Mouse (Mus musculus): ENCODE results near the gene Mterf1a. TPM values are rescaled to one million over a fixed set of nuclear protein-coding genes. Genes with fewer than 3 reads are reported as not detected.
"Not testable (repeated sequence)": the region's sequence is repeated elsewhere in the genome, so short reads cannot be mapped to it uniquely, and the experiment has no call there.

The Mterf1a gene
- polyA plus RNA-seq (2015; fragmentation: Nextera tagmentation; extraction: Ambion mirVana), result 6.1 and 6.7 TPM in 2 replicates

DNA sequence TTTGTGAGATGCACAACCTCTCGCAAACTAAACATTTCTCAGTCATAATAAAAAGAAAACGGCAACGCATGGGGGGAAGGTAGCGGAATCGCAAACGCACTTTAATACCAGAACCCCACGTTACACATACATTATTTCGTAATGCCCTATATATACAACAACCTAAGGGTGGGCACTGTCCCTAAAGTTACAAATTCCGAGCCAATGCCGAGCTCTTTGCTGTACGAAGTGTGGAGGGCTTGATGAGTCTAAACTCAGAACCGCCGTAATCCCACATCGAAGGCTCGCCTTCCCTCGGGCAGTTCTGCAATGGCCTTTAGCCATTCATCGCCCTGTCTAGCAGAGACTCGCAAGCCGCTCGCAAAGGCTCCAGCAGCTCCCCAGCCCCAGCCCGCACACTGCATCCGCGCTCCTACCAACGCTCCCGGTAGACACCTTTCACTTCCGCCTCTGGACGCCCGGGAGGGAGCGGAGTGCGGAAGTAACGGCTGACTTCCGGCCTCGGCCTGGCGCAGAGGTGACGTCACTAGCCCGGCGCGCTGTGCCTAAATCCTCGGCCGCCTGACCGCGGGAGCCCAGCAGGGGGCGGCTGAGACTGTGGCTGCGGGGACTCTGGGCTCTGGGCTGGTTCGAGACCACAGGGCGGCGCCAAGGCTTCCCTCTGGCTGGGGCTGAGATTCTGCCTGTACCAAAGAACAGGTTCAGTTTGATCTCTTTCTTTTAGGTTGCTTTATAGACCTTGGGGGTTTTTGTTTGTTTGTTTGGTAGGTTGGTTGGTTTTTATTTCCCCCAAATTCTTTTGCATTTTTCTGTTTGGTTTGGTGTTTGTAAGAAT, at the start of gene Mterf1a:
Mterf1a (minus strand) TSS at position 475 of the 835 bp plus-strand sequence.
- not testable (repeated sequence) for H3K4me1 ChIP-seq (ENCODE audit: control insufficient read depth, insufficient read depth, low read depth, low read length); H3K9me3 ChIP-seq (ENCODE audit: control insufficient read depth, low read length); H3K27ac ChIP-seq (ENCODE audit: low read depth, low read length); H3K36me3 ChIP-seq (ENCODE audit: control insufficient read depth, insufficient read depth, low read length); H3K27me3 ChIP-seq (replicated peaks; ENCODE audit: control insufficient read depth, insufficient read depth, low read length)
- Histone ChIP-seq H3K4me3 (ENCODE audit: low read length) (peak within 1 kb of the TSS; percentile 39), H3K4me2 (ENCODE audit: low read length) (peak within 1 kb of the TSS; percentile 73), H3K9ac (ENCODE audit: low read depth, low read length) (peak within 1 kb of the TSS; percentile 8; the same call in 1 of the 2 replicates)
- peak; percentile 100 for ATAC-seq
- WGBS, result 5% methylated on average over 4 of the region's 47 CpGs

DNA sequence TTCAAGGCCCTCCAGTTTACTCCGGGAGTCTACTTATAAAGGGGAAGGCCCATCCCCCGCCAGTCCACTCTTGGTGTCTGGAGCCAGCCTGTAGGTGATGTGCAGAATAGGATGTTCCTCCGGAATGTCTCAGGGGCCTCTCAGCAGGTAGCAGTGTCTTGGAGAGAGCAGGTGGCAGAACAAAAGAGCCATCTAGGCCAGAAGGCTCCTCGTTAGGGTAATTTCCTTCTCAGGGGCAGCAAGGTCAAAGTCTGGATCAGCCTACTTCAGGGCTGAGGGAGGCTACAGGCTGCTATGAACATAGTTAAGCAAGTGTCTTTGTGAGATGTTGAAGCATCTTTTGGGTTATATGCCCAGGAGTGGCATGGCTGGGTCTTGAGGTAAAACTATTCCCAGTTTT, 49.4 kb upstream of the Mterf1a start:
- H3K4me3 ChIP-seq (ENCODE audit: low read length); H3K27ac ChIP-seq (ENCODE audit: low read depth, low read length); H3K27me3 ChIP-seq (replicated peaks; ENCODE audit: control insufficient read depth, insufficient read depth, low read length); H3K9ac ChIP-seq (ENCODE audit: low read depth, low read length); ATAC-seq; H3K4me2 ChIP-seq (ENCODE audit: low read length); H3K36me3 ChIP-seq (ENCODE audit: control insufficient read depth, insufficient read depth, low read length); H3K9me3 ChIP-seq (ENCODE audit: control insufficient read depth, low read length); H3K4me1 ChIP-seq (ENCODE audit: control insufficient read depth, insufficient read depth, low read depth, low read length): not testable (repeated sequence)
- WGBS, result 53% methylated on average over 4 of the region's 4 CpGs

DNA sequence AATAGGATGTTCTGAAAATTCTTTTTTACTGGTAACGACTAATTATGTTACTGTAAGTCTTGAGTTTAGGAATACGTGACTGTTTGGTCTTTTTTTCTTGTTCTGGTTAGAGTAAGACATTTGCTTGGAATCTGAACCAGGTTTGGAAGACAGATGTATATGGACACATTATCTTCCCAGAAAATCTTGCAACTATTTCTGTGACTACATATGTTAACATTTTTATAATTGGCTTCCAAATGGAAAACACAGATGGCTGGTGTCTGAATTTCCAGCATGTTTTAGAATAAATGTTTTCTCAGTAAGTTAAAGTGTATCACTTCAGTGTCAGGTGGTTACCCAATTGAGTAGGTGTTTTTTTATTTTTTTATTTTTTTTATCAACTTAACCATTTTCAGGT, 47.5 kb upstream of the Mterf1a start:
- Histone ChIP-seq H3K4me1 (ENCODE audit: control insufficient read depth, insufficient read depth, low read depth, low read length) (no peaks in the 10 kb centered on the region), H3K27me3 (replicated peaks; ENCODE audit: control insufficient read depth, insufficient read depth, low read length) (no peaks in the 10 kb centered on the region), H3K9ac (ENCODE audit: low read depth, low read length) (no peak overlapping the region), H3K9me3 (ENCODE audit: control insufficient read depth, low read length) (no peaks in the 10 kb centered on the region), H3K4me3 (ENCODE audit: low read length) (no peak overlapping the region), H3K36me3 (ENCODE audit: control insufficient read depth, insufficient read depth, low read length) (no peaks in the 10 kb centered on the region), H3K4me2 (ENCODE audit: low read length) (no peak overlapping the region), H3K27ac (ENCODE audit: low read depth, low read length) (no peak overlapping the region)
- no peak for ATAC-seq
- 84% methylated on average over 2 of the region's 2 CpGs for WGBS

DNA sequence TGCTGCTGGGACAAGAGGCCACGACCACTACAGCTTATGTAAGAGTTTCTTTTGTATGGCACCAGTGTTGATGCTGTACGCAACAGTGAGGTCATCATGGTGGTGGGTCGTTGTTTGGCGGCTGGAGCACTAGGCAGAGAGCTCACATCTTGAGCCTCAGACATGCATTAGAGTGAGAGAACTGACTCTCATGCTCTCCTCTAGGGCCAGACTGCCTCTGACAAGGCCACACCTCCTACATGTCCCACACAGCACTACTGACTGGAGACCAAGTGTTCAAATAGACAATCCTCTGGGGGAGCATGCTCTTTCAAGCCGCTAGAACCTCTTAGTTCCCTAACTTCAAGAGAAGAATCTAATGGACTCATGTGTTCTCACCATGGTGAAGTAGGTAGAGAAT, 45.6 kb upstream of the Mterf1a start:
- Histone ChIP-seq H3K4me2 (ENCODE audit: low read length) (no peak overlapping the region), H3K36me3 (ENCODE audit: control insufficient read depth, insufficient read depth, low read length) (no peaks in the 10 kb centered on the region), H3K4me1 (ENCODE audit: control insufficient read depth, insufficient read depth, low read depth, low read length) (no peaks in the 10 kb centered on the region), H3K27me3 (replicated peaks; ENCODE audit: control insufficient read depth, insufficient read depth, low read length) (no peaks in the 10 kb centered on the region), H3K9ac (ENCODE audit: low read depth, low read length) (no peak overlapping the region), H3K9me3 (ENCODE audit: control insufficient read depth, low read length) (no peaks in the 10 kb centered on the region), H3K27ac (ENCODE audit: low read depth, low read length) (no peak overlapping the region), H3K4me3 (ENCODE audit: low read length) (no peak overlapping the region)
- 98% methylated on average over 5 of the region's 5 CpGs for WGBS
- ATAC-seq, result 0 out of 2 replicates have a peak, but pooled peaks have one; percentile 40

DNA sequence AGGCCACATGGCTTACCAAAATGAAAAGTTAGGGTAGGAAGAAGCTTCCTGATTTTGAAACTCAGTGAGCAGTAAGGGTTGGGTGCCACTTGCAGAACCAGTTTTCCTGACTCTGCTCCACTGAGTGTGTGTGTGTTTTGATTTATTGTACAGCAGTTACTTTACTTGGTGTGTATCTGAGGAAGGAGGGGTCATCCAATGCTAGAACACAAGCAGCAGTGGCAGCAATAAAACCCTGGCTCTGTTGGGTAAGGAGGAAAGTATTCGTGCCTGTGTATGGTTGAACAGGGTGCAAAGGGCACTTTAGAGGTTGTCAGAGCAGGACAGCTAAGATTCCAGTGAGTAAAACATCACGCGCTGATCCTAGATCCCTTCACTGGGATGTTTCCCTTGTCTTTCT, 45.2 kb upstream of the Mterf1a start:
- Histone ChIP-seq H3K36me3 (ENCODE audit: control insufficient read depth, insufficient read depth, low read length) (no peaks in the 10 kb centered on the region), H3K4me1 (ENCODE audit: control insufficient read depth, insufficient read depth, low read depth, low read length) (no peaks in the 10 kb centered on the region), H3K4me3 (ENCODE audit: low read length) (no peak overlapping the region), H3K9me3 (ENCODE audit: control insufficient read depth, low read length) (no peaks in the 10 kb centered on the region), H3K27ac (ENCODE audit: low read depth, low read length) (no peak overlapping the region), H3K27me3 (replicated peaks; ENCODE audit: control insufficient read depth, insufficient read depth, low read length) (no peaks in the 10 kb centered on the region), H3K9ac (ENCODE audit: low read depth, low read length) (no peak overlapping the region), H3K4me2 (ENCODE audit: low read length) (no peak overlapping the region)
- no peak for ATAC-seq
- WGBS, result 98% methylated on average over 3 of the region's 3 CpGs

DNA sequence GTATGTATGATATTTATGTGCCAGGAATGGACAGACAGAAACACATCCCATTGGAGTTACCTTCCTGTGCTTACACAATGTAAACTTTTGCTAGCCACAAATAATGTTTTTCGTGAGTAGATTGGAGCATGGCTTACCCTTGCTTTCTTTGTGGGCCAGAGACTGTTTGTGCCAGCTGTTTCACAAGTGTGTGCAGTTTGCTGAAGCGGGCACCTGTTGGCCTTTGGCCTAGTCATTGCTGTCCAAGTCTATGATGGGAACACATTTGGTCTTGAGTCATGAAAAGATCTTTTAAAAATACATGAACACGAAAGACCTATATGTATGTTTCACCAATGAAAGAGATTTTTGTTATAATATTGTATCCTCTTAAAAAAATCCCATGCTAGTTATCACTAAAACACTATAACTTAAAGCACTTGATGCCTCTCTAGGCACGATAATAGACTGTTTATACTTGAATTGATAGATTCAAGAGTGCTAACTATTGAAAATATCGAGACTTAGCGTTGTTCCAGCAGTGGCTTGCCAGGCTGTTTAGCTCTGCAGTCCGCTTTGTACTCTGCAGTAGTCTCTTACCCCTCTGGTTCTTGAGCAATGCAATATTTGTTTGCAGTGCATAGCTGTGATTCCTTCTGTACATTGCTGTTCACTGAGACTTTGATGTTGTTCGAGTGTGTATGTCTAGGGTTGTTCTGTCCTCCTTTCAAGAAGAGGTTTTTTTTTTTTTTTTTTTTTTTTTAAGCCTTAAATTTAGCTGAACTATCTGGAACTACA, 42.2 kb upstream of the Mterf1a start:
- ATAC-seq, result no peak
- Histone ChIP-seq H3K4me3 (ENCODE audit: low read length) (no peak overlapping the region), H3K27me3 (replicated peaks; ENCODE audit: control insufficient read depth, insufficient read depth, low read length) (no peaks in the 10 kb centered on the region), H3K4me1 (ENCODE audit: control insufficient read depth, insufficient read depth, low read depth, low read length) (peaks cover 4% of the 10 kb centered on the region; the same call in 1 of the 2 replicates), H3K4me2 (ENCODE audit: low read length) (no peak overlapping the region), H3K36me3 (ENCODE audit: control insufficient read depth, insufficient read depth, low read length) (no peaks in the 10 kb centered on the region), H3K9me3 (ENCODE audit: control insufficient read depth, low read length) (no peaks in the 10 kb centered on the region), H3K27ac (ENCODE audit: low read depth, low read length) (no peak overlapping the region), H3K9ac (ENCODE audit: low read depth, low read length) (no peak overlapping the region)
- whole genome bisulfite sequencing, result 90% methylated on average over 8 of the region's 8 CpGs

DNA sequence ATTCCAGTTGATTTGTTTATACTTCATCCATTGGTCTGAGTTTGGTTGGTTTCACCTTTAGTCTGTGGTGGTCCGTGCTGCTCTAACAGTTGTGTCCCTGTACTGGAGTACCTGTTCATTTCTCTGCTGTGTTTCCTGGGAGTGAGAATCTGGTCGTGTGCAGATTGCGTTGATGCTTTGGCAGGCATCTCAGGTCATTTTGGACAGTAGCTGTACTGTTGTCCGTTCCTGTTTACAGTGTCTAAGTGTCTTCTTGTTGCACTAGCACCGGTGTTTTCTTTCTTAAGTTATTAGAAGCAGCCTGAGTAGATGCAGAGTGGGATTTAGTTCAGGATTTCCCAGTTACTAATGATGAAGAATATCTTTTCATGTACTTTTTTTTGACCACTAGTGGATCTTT, 41.5 kb upstream of the Mterf1a start:
- no peak for ATAC-seq

DNA sequence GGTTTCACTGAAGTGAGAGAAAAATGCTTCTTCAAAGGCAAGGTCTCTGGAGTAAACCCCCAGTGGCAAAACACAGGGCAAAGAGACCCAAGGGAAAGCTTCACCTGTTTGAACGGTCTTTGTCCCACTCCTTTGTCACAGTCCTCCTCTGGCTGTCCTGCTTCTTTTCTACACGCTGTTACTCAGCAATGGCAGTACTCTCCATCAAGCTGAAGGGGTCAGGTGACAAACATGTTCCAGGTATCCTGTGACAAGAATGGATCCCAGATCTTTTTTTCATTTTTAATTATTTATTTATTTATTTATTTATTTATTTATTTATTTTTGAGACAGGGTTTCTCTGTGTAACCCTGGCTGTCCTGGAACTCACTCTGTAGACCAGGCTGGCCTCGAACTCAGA, 39.8 kb upstream of the Mterf1a start:
- H3K9me3 ChIP-seq (ENCODE audit: control insufficient read depth, low read length), result no peaks in the 10 kb centered on the region

More for the DNA sequence above, 41.5 kb upstream of the Mterf1a start:
- WGBS, result 86% methylated on average over 5 of the region's 5 CpGs
- H3K27me3 ChIP-seq (replicated peaks; ENCODE audit: control insufficient read depth, insufficient read depth, low read length), result no peaks in the 10 kb centered on the region
- H3K4me1 ChIP-seq (ENCODE audit: control insufficient read depth, insufficient read depth, low read depth, low read length), result peaks cover 10% of the 10 kb centered on the region
- H3K9ac ChIP-seq (ENCODE audit: low read depth, low read length), result no peak overlapping the region
- no peak overlapping the region for H3K4me2 ChIP-seq (ENCODE audit: low read length)
- no peak overlapping the region for H3K27ac ChIP-seq (ENCODE audit: low read depth, low read length)
- H3K36me3 ChIP-seq (ENCODE audit: control insufficient read depth, insufficient read depth, low read length), result no peaks in the 10 kb centered on the region
- H3K9me3 ChIP-seq (ENCODE audit: control insufficient read depth, low read length), result no peaks in the 10 kb centered on the region
- H3K4me3 ChIP-seq (ENCODE audit: low read length), result no peak overlapping the region

DNA sequence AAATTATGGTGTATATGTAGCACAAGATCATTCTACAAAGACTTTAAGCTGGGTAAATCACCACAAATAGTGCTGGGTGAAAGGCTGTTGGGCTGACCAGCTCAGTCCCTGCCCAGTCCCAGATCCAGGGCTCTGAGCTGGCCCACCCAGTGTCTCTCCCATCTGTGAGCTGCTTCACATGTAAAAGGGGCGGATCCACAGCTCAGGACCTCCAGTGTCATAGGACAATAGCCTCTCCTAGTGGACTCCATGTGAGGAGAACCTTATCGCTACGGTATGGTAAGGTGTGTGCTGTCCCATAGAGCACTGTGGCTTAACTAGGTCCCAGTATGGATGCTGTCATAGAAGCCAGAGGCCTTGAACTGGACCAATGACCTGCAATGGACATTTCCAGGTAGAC, 37.9 kb upstream of the Mterf1a start:
- Histone ChIP-seq H3K9me3 (ENCODE audit: control insufficient read depth, low read length) (no peaks in the 10 kb centered on the region), H3K36me3 (ENCODE audit: control insufficient read depth, insufficient read depth, low read length) (no peaks in the 10 kb centered on the region), H3K27ac (ENCODE audit: low read depth, low read length) (no peak overlapping the region), H3K4me2 (ENCODE audit: low read length) (no peak overlapping the region), H3K4me1 (ENCODE audit: control insufficient read depth, insufficient read depth, low read depth, low read length) (peaks cover 17% of the 10 kb centered on the region), H3K9ac (ENCODE audit: low read depth, low read length) (no peak overlapping the region), H3K27me3 (replicated peaks; ENCODE audit: control insufficient read depth, insufficient read depth, low read length) (no peaks in the 10 kb centered on the region), H3K4me3 (ENCODE audit: low read length) (no peak overlapping the region)
- 87% methylated on average over 3 of the region's 3 CpGs for WGBS
- ATAC-seq, result no peak

More for the DNA sequence above, 39.8 kb upstream of the Mterf1a start:
- Histone ChIP-seq H3K9ac (ENCODE audit: low read depth, low read length) (no peak overlapping the region), H3K4me3 (ENCODE audit: low read length) (no peak overlapping the region), H3K4me1 (ENCODE audit: control insufficient read depth, insufficient read depth, low read depth, low read length) (peaks cover 15% of the 10 kb centered on the region), H3K27me3 (replicated peaks; ENCODE audit: control insufficient read depth, insufficient read depth, low read length) (no peaks in the 10 kb centered on the region), H3K4me2 (ENCODE audit: low read length) (no peak overlapping the region), H3K36me3 (ENCODE audit: control insufficient read depth, insufficient read depth, low read length) (no peaks in the 10 kb centered on the region), H3K27ac (ENCODE audit: low read depth, low read length) (no peak overlapping the region)
- WGBS, result 79% methylated on average over 3 of the region's 3 CpGs
- no peak for ATAC-seq

All from hindbrain, embryonic 16.5 days (tissue).